Mouse (Mus musculus): ENCODE measurements around the gene Olfr1333. TPM values are rescaled to one million over a fixed set of nuclear protein-coding genes. Genes with fewer than 3 reads are reported as not detected.
"Not testable (repeated sequence)": the region's sequence is repeated elsewhere in the genome, so short reads cannot be mapped to it uniquely, and the experiment has no call there.

Olfr1333 gene
- not detected for total RNA-seq (2022)

DNA sequence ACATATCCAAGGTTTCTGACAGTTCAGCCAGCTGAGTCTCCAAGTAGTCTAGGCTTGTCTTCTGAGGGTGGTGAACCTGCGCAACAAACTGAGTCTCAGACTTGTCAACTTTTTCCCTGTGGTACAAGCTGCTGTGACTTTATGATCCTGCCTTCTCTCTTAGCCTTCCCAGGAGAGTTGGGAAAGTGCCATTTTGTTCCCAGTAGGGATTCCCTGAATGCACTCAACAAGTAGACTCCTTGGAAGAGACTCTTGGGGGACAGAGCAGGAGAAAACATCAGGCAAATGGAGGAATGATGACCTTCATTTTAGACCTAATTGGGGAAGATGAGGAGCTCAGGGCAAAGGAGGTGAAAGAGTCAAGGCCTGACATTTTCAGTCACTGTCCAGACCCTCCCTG is at the start of gene Olfr1333:
TSS of gene Olfr1333 (minus strand) at position 101 of the 400 bp plus-strand sequence.
- no peak for DNase-seq (ENCODE audit: low spot score in 2 of 2)

DNA sequence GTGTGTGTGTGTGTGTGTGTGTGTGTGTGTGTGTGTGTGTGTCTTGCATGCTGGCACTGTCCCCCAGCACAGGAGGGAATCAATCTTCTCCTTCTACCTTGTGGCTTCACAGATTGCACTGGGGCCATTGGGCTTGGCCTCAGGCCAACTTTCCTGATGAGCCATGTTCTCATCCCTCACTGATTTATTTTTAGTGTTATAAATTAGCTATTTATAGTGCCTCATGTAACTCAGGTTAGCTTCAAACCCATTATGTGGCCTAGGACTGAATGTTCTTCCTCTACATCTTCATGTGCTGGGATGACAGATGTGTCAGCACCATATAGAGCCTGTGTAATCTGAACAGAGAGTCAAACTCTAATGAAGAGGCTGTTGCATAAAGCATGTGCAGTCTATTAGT is 31.5 kb upstream of the Olfr1333 start:
- no peak for DNase-seq (ENCODE audit: low spot score in 2 of 2)

DNA sequence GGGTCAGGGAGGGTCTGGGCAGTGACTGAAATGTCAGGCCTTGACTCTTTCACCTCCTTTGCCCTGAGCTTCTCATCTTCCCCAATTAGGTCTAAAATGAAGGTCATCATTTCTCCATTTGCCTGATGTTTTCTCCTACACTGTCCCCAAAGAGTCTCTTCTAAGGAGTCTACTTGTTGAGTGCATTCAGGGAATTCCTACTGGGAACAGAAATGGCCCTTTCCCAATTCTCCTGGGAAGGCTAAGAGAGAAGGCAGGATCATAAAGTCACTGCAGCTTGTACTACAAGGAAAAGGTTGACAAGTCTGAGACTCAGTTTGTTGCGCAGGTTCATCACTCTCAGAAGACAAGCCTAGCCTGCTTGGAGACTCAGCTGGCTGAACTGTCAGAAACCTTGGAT is 28.3 kb upstream of the Olfr1333 start, which contains the start of gene Olfr1331:
TSS of gene Olfr1331 (plus strand) at position 301 of the 400 bp plus-strand sequence.
- no peak for DNase-seq (ENCODE audit: low spot score in 2 of 2)

DNA sequence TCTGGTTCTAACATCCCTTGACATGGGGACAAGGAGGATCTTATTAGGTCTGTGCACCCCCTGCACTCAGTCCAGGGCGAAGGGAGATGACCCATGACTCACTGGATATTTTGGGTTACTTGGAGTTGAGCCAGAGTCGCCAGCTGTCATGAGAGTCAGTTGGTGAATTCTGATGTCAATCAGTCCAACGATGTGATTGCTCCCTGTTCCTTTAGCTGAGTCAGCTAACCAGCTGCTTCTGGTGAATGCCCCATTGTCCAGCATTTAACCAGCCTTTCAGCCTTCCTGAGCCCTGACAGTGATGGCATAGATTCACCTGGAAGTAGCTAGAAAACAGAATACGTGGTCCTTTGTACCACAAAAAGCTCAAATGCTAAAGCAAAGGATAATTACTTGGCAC is 26.6 kb upstream of the Olfr1333 start:
- DNase-seq (ENCODE audit: low spot score in 2 of 2) = peak; percentile 8 to 27

DNA sequence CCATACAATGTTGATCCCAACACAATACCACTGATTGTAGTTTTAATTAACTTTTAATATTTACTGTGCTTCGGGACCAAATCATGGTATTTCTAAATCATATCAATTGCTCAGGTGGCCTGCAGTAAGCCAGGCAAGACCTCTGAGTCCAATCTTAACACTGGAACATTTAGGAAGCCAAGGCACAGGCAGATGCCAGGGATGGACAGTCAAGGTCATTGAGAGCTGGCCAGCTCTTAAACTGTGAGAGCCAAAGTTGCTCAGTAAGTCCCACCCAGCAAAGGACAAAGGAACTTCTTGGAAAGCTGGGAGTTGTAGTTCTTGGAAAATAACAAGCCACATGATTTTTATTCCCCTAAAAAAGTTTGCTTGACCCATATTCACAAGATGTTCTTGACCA is 25.7 kb upstream of the Olfr1333 start:
- DNase-seq (ENCODE audit: low spot score in 2 of 2) = no peak

DNA sequence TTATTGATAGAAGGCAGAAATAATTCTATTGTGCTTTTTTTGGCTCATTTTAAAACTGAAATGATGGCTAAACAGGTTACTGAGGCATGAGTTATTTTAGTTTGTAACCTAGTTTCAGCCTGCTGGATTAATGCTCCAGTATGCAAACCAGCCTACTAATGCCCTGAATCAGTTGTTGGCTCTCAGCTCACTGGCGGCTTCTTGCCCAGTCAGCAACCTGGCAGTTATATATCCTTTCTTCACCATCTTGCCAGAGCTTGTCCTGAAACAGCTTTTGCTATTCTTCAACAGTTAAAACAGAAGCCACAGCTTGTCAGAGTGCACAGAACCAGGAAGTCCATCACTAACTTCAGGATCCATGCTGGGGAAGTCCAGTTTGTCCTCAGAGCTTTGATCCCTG is 17.2 kb downstream of the Olfr1333 start:
- no peak for DNase-seq (ENCODE audit: low spot score in 2 of 2)

DNA sequence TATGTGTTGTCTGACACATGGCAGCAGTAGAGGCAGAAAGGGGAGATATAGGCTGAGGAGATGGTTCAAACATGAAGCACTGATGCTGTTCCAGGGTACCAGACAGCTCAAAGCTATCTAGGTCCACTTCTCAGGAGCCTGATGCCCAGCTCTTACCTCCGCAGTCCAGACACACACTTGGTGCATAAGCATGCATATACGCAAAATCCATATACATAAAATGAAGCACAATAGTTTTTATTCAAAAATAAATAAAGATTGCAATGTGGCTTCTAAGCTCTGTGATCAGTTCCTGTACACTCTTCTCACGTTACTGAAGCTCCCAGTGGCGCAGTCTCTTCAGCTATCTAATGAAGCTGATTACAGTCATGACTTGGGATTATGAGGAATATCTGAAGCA is 26.2 kb downstream of the Olfr1333 start, which contains the start of gene Olfr1335:
TSS of gene Olfr1335 (minus strand) at position 101 of the 400 bp plus-strand sequence.
- no peak for DNase-seq (ENCODE audit: low spot score in 2 of 2)

DNA sequence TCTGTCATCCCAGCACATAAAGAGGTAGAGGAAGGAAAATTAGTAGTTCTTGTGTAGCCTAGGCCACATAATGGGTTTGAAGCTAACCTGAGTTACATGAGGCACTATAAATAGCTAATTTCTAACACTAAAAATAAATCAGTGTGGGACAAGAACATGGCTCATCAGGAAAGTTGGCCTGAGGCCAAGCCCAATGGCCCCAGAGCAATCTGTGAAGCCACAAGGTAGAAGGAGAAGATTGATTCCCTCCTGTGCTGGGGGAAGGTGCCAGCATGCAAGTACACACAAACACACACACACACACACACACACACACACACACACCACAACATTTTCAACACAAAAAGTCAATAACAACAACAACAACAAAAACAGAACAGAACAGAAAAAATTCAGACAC is 43.3 kb downstream of the Olfr1333 start:
- not testable (repeated sequence) for DNase-seq (ENCODE audit: low spot score in 2 of 2)

DNA sequence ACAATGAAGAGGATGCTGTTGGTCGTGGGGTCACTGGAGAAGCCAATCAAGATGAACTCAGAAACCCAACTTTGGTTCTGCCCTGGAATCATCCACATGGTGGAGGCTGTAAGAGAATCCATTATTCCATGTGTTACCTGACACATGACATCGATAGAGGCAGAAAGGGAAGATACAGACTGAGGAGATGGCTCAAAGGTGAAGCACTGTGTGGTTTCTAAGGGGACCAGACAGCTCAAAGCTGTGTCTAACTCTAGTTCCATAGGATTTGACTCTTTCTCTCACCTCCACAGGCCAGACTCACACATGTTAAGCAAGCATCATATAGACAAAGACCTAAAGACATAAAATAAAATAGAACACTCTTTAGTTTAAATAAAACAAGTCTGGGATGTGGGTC is 53.6 kb downstream of the Olfr1333 start, which contains the start of gene Olfr1337:
TSS of gene Olfr1337 (minus strand) at position 101 of the 400 bp plus-strand sequence.
- DNase-seq (ENCODE audit: low spot score in 2 of 2) = no peak

Other genes starting within 250 kb of the Olfr1333 start
- gene Cfap57, start 215.5 kb downstream of the Olfr1333 start, total RNA-seq (2022) = not detected
- 10 to 100 TPM; 22.3 to 30.7 (median 25.1) TPM for gene Ebna1bp2, start 215.5 kb downstream of the Olfr1333 start, total RNA-seq (2022)
- not detected for gene Olfr62, start 177.3 kb downstream of the Olfr1333 start, total RNA-seq (2022)
- not detected for gene Olfr1342, start 143.5 kb downstream of the Olfr1333 start, total RNA-seq (2022)
- not detected for gene Olfr1341, start 132.8 kb downstream of the Olfr1333 start, total RNA-seq (2022)
- gene Olfr1340, start 116.1 kb downstream of the Olfr1333 start, total RNA-seq (2022) = not detected
- not detected for gene Olfr1339, start 104.1 kb downstream of the Olfr1333 start, total RNA-seq (2022)
- gene Olfr1338, start 77.5 kb downstream of the Olfr1333 start, total RNA-seq (2022) = not detected
- gene Olfr1337, start 53.7 kb downstream of the Olfr1333 start, total RNA-seq (2022) = not detected
- gene Olfr1335, start 26.3 kb downstream of the Olfr1333 start, total RNA-seq (2022) = not detected
- not detected for gene Olfr1331, start 28.4 kb upstream of the Olfr1333 start, total RNA-seq (2022)
- not detected for gene Olfr1330, start 52.3 kb upstream of the Olfr1333 start, total RNA-seq (2022)
- not detected for gene Olfr1329, start 81.2 kb upstream of the Olfr1333 start, total RNA-seq (2022)
- not detected for gene Olfr1328, start 102.3 kb upstream of the Olfr1333 start, total RNA-seq (2022)
- under 1 TPM; 0.17 to 0.24 (median 0.22) TPM for gene Lao1, start 125.3 kb upstream of the Olfr1333 start, total RNA-seq (2022)

Data from gastrocnemius, adult 8-10 months (tissue).